Mouse (Mus musculus): ENCODE results near the gene Sit1.

Gene Sit1

GRCm38 (mm10) chr4:43470301-43470700 is 13.2 kb downstream of the Sit1 start:
- no peak for DNase-seq (ENCODE audit: low read depth, low spot score)

DNA sequence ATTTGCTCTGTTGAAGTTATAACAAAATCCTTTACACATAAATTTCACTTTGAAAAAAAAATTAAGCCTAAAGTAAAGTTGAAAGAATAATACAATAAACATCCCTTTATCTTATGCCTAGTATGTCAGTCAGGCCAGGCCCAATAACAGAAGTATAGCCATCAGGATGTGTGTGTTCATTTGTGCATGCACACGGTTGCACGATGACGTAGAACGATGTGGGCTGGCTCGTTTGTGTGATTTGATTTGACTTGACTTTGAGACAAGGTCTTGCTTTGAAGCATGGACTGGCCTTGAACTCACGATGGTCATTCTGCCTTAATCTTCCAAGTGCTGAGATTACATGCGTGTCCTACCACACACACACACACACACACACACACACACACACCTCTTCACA is 16.7 kb downstream of the Sit1 start:
- DNase-seq (ENCODE audit: low read depth, low spot score): no peak

- DNase-seq (ENCODE audit: low read depth, low spot score): no peak
These were observed 17.6 kb downstream of the Sit1 start for GRCm38 (mm10) chr4:43465935-43466334.

- no peak for DNase-seq (ENCODE audit: low read depth, low spot score)
These were observed 20.4 kb downstream of the Sit1 start for GRCm38 (mm10) chr4:43463102-43463501.

- DNase-seq (ENCODE audit: low read depth, low spot score): peak; percentile 36
These were observed 26.4 kb downstream of the Sit1 start for GRCm38 (mm10) chr4:43457124-43457523.

- DNase-seq (ENCODE audit: low read depth, low spot score): peak; percentile 86
These were observed 27.1 kb downstream of the Sit1 start for GRCm38 (mm10) chr4:43456470-43456869.

DNA sequence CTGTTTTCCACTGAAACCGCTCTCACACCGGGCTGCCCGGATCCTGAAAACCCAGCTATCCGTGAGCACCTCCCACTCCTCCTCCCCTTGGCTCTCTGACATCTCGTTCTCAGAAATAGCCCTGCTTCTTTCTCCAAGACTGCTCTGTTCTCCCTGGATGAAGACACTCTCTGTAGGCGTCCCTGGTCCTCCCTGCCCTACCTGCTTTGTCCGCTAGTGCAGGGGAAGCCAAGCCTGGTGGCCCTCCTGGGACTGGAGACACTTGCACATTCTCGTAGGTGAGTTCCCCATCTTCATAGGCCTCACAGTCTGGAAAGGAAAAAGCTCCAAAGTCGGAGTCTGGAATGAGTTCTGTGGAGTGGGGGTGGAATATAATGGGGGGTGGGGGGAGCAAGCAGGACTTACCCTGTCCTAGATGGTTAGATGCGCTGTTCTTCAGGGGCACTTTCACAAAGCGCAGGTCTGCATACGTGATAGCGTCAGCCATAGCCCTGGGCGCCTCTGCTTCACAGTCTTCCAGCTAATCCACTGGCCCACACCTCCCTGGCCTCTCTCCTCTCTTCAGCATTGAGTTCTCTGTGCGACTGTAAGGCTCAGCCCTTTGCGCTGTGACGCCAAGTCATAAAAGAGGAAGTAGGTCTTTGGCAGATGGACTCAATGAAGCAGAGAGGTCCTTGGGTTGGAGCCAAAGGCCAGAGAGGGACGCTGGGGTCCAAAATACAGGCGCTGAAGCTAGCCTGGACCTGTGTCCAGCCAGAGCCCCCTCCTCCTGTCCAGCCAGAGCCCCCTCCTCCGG is 29.3 kb downstream of the Sit1 start, which contains the start of gene Cd72:
Gene Cd72 (minus strand): TSS at position 588 of the 796 bp plus-strand sequence.
- peak; percentile 17 for DNase-seq (ENCODE audit: low read depth, low spot score)

- DNase-seq (ENCODE audit: low read depth, low spot score): no peak
These were observed 30.1 kb downstream of the Sit1 start for GRCm38 (mm10) chr4:43453413-43453812.

- DNase-seq (ENCODE audit: low read depth, low spot score): no peak
These were observed 31.2 kb downstream of the Sit1 start for GRCm38 (mm10) chr4:43452315-43452714.

DNA sequence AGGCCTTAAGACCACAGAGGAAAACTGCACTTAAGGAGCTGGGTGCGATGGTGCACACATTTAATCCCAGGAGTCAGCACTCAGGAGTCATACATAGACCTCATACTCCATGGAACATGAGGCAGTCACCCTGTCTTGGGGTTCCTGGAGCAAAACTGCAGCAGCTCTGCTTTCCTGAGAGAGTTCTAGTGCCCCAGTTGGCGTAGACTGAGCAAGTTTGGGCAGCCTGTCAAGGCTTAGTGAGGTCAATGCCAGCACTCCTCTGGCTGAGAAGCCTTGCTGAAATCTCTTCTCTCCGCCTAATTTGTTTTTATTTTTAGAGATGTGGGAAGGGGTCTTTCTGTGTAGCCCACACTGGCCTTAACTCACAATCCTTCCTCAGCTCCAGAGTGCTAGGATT is 35.0 kb downstream of the Sit1 start:
- DNase-seq (ENCODE audit: low read depth, low spot score): no peak

- DNase-seq (ENCODE audit: low read depth, low spot score): no peak
These were observed 36.3 kb downstream of the Sit1 start for GRCm38 (mm10) chr4:43447251-43447650.

- peak; percentile 43 for DNase-seq (ENCODE audit: low read depth, low spot score)
These were observed 40.0 kb downstream of the Sit1 start for GRCm38 (mm10) chr4:43443511-43443910.

DNA sequence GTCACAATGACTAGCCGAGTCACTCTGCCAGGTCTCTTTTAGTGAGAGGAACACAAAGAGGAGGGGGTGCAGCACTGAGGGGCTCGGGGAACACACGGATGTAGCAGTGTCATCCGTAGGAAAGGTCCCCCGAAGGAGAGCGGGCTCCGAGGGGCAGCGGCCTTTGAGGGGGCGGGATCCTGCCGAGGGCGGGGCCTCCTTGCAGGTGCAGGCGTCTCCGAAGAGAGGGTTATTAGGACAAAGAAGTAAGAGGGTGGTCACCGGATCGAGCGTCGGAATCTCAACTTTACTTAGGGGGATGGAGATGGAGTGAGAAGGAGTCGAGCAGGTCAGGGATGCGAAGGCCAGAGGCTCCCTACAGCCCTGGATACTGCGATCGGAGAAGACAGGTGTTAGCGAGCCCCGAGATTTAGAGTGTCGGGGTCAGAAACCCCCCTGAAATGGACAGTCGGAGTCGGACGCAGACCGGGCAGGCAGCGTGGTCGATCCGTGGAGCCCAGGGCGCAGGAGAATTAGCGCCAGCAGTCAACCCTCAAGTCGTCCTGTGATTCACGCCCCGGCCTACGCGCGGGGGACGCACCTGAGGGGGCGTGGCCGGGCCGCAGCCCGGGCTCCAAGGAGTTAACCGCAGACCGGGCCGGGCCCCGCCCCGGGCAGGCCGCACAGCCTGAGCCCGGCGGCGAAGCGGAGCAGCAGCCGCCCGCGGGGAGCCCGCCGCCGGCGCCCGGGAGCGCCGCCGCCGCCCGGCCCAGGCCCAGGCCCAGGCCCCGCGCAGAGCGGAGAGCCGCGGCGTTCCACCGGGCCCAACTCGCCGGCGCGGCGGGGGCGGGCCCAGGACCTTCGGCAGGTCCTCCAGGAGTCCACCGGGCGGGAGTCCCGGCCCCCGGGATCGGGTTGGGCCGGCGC is 40.8 kb downstream of the Sit1 start:
- DNase-seq (ENCODE audit: low read depth, low spot score): peak; percentile 89

- peak; percentile 99 for DNase-seq (ENCODE audit: low read depth, low spot score)
These were observed 41.5 kb downstream of the Sit1 start for GRCm38 (mm10) chr4:43442044-43442443.

- no peak for DNase-seq (ENCODE audit: low read depth, low spot score)
These were observed 41.9 kb downstream of the Sit1 start, which contains the start of gene Tesk1 for GRCm38 (mm10) chr4:43441639-43442038. TSS of gene Tesk1 (plus strand) at chr4:43441939.

DNA sequence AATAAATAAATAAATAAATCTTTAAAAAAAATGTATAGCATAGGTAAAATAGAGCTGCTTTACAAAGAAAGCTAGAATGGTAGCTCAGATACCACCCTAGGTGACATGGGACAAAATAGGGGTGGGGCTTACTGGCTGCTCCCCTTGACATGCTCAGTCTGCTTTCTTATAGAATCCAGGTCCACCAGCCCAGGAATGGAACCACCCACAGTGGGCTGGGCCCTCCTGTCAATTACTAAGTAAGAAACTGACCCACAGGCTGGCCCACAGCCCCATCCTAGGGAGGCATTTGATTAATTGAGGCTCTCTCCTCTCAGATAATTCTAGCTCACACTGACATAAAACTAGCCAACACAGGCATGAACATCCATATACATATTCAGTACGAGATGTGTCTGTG is 50.7 kb downstream of the Sit1 start:
- DNase-seq (ENCODE audit: low read depth, low spot score): no peak

Measured in CD4-positive helper T cell, adult 2 months (primary cell).